Mouse (Mus musculus) embryonic facial prominence, embryonic 12.5 days (tissue): ENCODE measurements around the gene Lcn6. TPM values are rescaled to one million over a fixed set of nuclear protein-coding genes. Genes with fewer than 3 reads are reported as not detected.

ENCODE experiments used
- ATAC-seq: fragments of 200-750 bp; cut with Nextera tagmentation; 2 replicates; pipeline ENCODE4 v1.8.0; 2017; ENCODE audit not compliant: insufficient number of reproducible peaks, insufficient read depth, low FRiP score, low TSS enrichment
- H3K27ac ChIP-seq: fragments of 300-500 bp; sonication (generic); 2 replicates; pipeline ENCODE4 v1.5.1; 2016; ENCODE audit warnings: mild to moderate bottlenecking
- H3K27me3 ChIP-seq: fragments of 300-500 bp; sonication (generic); 2 replicates; pipeline ENCODE4 v1.6.1; 2016; ENCODE audit warnings: mild to moderate bottlenecking, moderate library complexity
- H3K36me3 ChIP-seq: fragments of 300-500 bp; sonication (generic); 2 replicates; pipeline ENCODE4 v1.6.1; 2016; ENCODE audit warnings: mild to moderate bottlenecking
- H3K4me1 ChIP-seq: fragments of 300-500 bp; sonication (generic); 2 replicates; pipeline ENCODE4 v1.6.1; 2016
- H3K4me2 ChIP-seq: fragments of 300-500 bp; sonication (generic); replicated peaks from 2 replicates; pipeline ENCODE4 v1.6.1; 2016; ENCODE audit warnings: mild to moderate bottlenecking, moderate library complexity
- H3K4me3 ChIP-seq: fragments of 300-500 bp; sonication (generic); 2 replicates; pipeline ENCODE4 v1.5.1; 2016; ENCODE audit warnings: mild to moderate bottlenecking
- H3K9ac ChIP-seq: fragments of 300-500 bp; sonication (generic); 2 replicates; pipeline ENCODE4 v1.6.1; 2016; ENCODE audit warnings: mild to moderate bottlenecking, moderate library complexity
- H3K9me3 ChIP-seq: fragments of 300-500 bp; sonication (generic); 2 replicates; pipeline ENCODE4 v1.6.1; 2016; ENCODE audit warnings: mild to moderate bottlenecking, moderate library complexity
- WGBS: fragments of 180-500 bp; shearing (Covaris S2); methylation state at CpG from one replicate; pipeline ENCODE4 v1.1.7; 2016; 5-methylcytosine and 5-hydroxymethylcytosine counted together
- polyA plus RNA-seq: library from polyadenylated mRNA; unstranded; fragments of >200 nt; fragmentation: Nextera tagmentation; extraction: Ambion mirVana; gene quantifications from 2 replicates; pipeline ENCODE4 v1.2.1, GENCODE M21; 2016

The Lcn6 gene
- not detected in 2 replicates for polyA plus RNA-seq

DNA sequence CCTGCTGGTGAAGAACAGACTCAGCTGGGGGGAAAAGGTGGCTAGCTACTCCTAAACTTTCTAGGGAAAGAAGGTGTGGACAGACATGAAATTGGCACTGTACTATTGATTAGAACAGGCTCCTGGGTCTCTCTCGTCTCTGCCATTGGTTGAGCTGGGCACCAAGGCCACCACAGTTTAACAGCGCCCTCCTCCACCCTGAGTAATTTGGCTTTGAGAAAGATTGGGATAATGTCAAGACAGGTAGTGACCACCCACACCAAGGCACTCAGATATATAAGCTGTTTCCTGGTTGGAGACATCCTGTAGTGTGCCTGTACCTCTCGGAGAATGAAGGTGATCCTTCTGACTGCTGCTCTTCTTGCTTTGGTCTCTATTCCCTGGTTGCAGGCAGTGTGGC lies at the start of gene Lcn6:
Gene Lcn6, plus strand, starts transcription at position 301 of the 400 bp plus-strand sequence.
- Histone ChIP-seq H3K27ac (no peak within 1 kb of the TSS), H3K9ac (no peak within 1 kb of the TSS), H3K27me3 (no peaks in the 10 kb centered on the region), H3K4me3 (no peak within 1 kb of the TSS), H3K36me3 (no peaks in the 10 kb centered on the region), H3K9me3 (no peaks in the 10 kb centered on the region), H3K4me1 (no peaks in the 10 kb centered on the region), H3K4me2 (no peak within 1 kb of the TSS)
- no peak for ATAC-seq
- WGBS, result 88% methylated on average over 3 of the region's 3 CpGs

DNA sequence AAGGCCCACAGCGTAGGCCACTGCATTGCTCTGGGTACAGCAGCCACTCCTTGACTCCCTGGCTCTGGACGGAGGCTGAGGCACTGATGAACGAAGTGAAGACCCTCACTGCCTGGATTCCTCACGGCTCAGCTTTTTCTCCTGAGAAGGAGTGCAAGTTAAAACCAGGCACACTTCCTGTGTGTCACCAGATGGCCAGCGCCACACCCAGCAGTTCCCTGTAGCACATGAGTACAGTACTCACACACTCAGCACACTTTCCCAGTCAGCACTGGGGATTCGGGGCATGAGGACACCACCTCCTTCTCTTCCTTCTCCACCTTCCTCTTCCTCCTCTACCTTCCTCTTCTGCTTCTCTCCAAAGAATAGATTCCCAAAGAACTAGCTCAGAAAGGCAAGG lies 48.8 kb upstream of the Lcn6 start, which contains the start of gene Fcna:
Gene Fcna, minus strand, starts transcription at position 220 of the 400 bp plus-strand sequence.
- no peaks in the 10 kb centered on the region for H3K27me3 ChIP-seq
- no peaks in the 10 kb centered on the region for H3K4me1 ChIP-seq
- no peak within 1 kb of the TSS for H3K4me3 ChIP-seq
- no peak within 1 kb of the TSS for H3K27ac ChIP-seq
- H3K4me2 ChIP-seq, result no peak within 1 kb of the TSS
- WGBS, result 70% methylated on average over 6 of the region's 6 CpGs
- no peak within 1 kb of the TSS for H3K9ac ChIP-seq
- no peaks in the 10 kb centered on the region for H3K9me3 ChIP-seq
- no peaks in the 10 kb centered on the region for H3K36me3 ChIP-seq
- ATAC-seq, result no peak

DNA sequence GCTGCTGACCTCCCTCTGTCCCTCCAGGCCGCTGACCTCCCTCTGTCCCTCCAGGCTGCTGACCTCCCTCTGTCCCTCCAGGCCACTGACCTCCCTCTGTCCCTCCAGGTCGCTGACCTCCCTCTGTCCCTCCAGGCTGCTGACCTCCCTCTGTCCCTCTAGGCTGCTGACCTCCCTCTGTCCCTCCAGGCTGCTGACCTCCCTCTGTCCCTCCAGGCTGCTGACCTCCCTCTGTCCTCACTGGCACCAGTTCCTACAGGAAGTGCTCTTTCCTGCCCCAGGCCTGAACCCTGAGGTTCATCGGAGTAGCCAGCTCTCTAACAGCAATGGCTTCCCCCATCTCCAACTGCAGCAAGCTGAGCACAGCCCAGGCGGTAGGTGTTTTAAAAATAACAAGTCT lies 47.8 kb upstream of the Lcn6 start:
- no peak overlapping the region for H3K4me3 ChIP-seq
- no peaks in the 10 kb centered on the region for H3K27me3 ChIP-seq
- H3K9ac ChIP-seq, result no peak overlapping the region
- no peak overlapping the region for H3K4me2 ChIP-seq
- 37% methylated on average over 4 of the region's 4 CpGs for WGBS
- no peaks in the 10 kb centered on the region for H3K4me1 ChIP-seq
- no peak overlapping the region for H3K27ac ChIP-seq
- no peaks in the 10 kb centered on the region for H3K36me3 ChIP-seq
- ATAC-seq, result no peak
- no peaks in the 10 kb centered on the region for H3K9me3 ChIP-seq

DNA sequence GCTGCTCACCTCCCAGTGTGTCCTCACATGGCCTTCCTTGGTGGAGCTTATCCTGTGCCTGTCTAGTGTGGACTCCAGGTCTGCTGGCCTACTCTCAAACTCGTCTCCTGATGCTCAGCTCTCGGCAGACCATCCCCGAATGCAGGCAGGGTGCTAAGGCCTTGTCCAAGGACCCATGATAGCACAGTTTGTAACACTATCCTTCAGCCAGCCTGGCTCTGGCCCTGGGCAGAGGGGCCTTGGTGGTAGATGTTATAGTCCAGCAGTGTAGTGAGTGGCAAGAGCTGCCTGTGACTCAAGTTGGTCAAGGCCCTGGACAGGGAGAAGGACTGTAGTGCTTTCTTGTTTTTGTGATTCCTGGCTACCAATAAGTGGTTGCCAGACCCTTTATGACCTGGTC lies 43.0 kb upstream of the Lcn6 start:
- Histone ChIP-seq H3K4me2 (no peak overlapping the region), H3K9me3 (no peaks in the 10 kb centered on the region), H3K9ac (no peak overlapping the region), H3K36me3 (no peaks in the 10 kb centered on the region), H3K4me1 (no peaks in the 10 kb centered on the region), H3K4me3 (no peak overlapping the region), H3K27me3 (no peaks in the 10 kb centered on the region), H3K27ac (no peak overlapping the region)
- WGBS, result 77% methylated on average over 3 of the region's 3 CpGs
- no peak for ATAC-seq

DNA sequence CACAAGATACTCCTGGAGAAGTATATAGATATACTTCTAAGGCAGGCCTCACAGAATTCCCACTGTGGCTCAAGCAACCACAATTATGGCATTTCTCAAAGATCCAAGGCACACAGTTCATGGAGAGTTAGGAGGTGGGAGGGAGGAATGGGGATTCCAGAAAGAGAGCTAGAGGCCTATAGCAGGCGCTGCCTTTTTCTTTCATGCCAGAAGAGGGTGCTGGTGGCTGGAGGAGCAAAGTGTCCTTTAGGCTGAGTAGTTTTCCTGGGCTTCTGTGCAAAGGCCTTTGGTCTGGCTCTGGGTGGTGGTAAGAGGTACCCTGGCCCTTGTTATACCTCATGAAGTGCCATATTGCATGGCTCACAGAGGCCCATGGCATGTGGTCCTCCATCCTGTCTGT lies 42.5 kb upstream of the Lcn6 start:
- H3K9me3 ChIP-seq, result no peaks in the 10 kb centered on the region
- no peaks in the 10 kb centered on the region for H3K27me3 ChIP-seq
- H3K4me3 ChIP-seq, result no peak overlapping the region
- 50% methylated on average over 1 of the region's 1 CpGs for WGBS
- no peaks in the 10 kb centered on the region for H3K4me1 ChIP-seq
- no peak overlapping the region for H3K4me2 ChIP-seq
- no peaks in the 10 kb centered on the region for H3K36me3 ChIP-seq
- H3K9ac ChIP-seq, result no peak overlapping the region
- no peak for ATAC-seq
- no peak overlapping the region for H3K27ac ChIP-seq

DNA sequence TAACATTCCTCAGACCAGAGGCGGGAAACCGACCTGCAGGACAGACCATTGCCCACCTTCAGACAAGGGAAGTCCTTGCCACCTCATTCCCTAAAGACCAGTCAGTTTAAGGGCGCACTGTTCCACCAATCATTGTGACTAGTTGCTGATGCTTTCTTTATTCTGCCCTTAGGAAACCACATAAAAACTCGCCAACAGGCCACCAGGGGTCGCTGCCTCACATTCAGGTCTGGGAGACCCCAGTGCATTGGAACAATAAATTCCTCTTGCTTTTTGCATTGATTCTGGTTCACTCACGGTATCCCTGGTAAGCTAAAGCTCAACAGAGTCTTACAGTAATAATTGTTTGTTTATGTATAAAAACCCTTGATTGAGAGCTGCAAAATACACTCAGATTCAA lies 36.7 kb upstream of the Lcn6 start:
- H3K4me1 ChIP-seq, result no peaks in the 10 kb centered on the region
- ATAC-seq, result no peak
- no peaks in the 10 kb centered on the region for H3K36me3 ChIP-seq
- no peak overlapping the region for H3K4me2 ChIP-seq
- H3K27me3 ChIP-seq, result no peaks in the 10 kb centered on the region
- H3K4me3 ChIP-seq, result no peak overlapping the region
- H3K9ac ChIP-seq, result no peak overlapping the region
- 16% methylated on average over 6 of the region's 6 CpGs for WGBS
- no peaks in the 10 kb centered on the region for H3K9me3 ChIP-seq
- no peak overlapping the region for H3K27ac ChIP-seq

DNA sequence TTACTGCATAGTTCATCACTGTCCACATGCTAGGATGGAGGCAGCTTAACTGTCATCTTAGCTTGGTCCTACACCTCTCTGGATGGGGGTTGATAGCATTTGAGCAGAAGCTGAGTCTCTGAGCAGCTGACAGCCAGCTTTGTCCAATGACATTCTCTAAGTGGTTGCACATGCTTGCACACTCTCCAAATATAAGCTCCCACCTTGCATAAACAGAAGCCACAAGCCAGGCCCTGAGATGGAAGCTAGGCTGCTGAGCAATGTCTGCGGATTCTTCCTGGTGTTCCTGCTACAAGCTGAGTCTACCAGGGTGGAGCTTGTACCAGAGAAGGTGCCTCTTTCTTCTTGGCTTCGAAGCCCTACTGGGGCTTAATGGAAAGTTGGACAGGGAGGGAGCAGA lies 23.7 kb upstream of the Lcn6 start, which contains the start of gene Lcn8:
Gene Lcn8, plus strand, starts transcription at position 219 of the 400 bp plus-strand sequence.
- Histone ChIP-seq H3K4me2 (no peak within 1 kb of the TSS), H3K27ac (no peak within 1 kb of the TSS), H3K9me3 (no peaks in the 10 kb centered on the region), H3K36me3 (no peaks in the 10 kb centered on the region), H3K4me3 (no peak within 1 kb of the TSS), H3K27me3 (no peaks in the 10 kb centered on the region), H3K9ac (no peak within 1 kb of the TSS), H3K4me1 (no peaks in the 10 kb centered on the region)
- WGBS, result 75% methylated on average over 2 of the region's 2 CpGs
- ATAC-seq, result no peak

DNA sequence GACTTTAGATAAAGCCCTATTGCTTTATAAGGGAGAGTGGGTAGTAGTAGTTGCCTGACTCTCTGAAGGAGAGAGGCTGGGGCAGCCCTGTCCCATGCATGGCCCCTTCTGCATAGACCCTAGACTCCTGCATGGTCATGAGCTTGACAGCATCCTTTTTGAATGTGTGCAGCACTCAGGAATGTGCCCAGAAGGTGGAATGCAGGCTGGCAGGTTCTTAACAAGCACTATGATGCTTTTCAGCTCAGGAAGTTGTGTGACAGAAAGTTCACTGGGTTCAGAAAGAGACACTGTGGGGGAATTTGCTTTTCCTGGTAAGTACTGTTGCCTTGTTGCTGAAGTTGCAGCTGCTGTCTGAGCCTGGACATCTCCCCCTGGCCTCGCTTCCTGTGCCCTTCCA lies 22.1 kb upstream of the Lcn6 start:
- no peak overlapping the region for H3K9ac ChIP-seq
- no peak overlapping the region for H3K27ac ChIP-seq
- 24% methylated on average over 1 of the region's 1 CpGs for WGBS
- H3K4me1 ChIP-seq, result no peaks in the 10 kb centered on the region
- no peaks in the 10 kb centered on the region for H3K9me3 ChIP-seq
- H3K36me3 ChIP-seq, result no peaks in the 10 kb centered on the region
- no peaks in the 10 kb centered on the region for H3K27me3 ChIP-seq
- H3K4me2 ChIP-seq, result no peak overlapping the region
- ATAC-seq, result no peak
- no peak overlapping the region for H3K4me3 ChIP-seq

DNA sequence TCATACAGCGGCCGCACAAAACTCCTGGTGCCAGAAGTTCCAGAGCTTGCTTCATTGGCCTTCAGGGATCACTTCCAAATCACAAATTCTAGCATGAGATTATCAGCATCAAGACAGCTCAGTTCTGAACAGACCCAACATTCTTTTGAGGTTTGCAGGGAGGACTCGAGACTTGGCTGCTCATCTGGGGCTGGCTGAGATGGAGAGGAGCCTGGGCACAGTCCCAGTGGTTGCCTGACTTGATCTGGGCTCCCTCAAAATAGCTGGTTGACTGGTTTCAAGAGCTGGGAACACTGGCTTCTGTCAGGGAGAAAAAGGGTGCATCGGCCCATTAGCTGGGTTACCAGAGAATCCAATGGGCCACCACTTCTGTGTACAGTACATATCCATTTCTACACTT lies 19.9 kb upstream of the Lcn6 start:
- Histone ChIP-seq H3K4me3 (no peak overlapping the region), H3K9me3 (no peaks in the 10 kb centered on the region), H3K27me3 (no peaks in the 10 kb centered on the region), H3K4me1 (no peaks in the 10 kb centered on the region), H3K9ac (no peak overlapping the region), H3K4me2 (no peak overlapping the region), H3K27ac (no peak overlapping the region), H3K36me3 (no peaks in the 10 kb centered on the region)
- ATAC-seq, result no peak
- WGBS, result 84% methylated on average over 4 of the region's 4 CpGs

DNA sequence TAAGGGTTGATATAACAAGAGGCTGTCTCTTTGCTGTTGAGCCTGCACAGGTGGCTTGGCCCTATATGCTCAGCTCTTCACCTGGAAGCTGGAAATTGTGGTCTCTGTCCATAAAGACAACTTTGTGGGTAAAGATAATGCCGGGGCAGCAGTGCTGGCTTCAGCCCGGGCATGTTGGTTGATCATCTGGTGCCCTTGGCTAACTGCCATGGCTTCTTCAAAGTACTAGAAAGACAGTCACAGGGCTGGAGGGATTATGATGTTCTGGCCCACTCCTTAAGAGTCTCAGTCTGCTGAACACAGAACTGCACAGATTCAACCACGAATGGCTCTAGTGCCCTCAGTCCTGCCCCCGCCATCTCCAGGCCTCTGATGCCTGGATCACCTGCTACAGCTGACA lies 19.3 kb upstream of the Lcn6 start:
- H3K27ac ChIP-seq, result no peak overlapping the region
- no peak overlapping the region for H3K4me2 ChIP-seq
- ATAC-seq, result no peak
- no peaks in the 10 kb centered on the region for H3K9me3 ChIP-seq
- H3K4me1 ChIP-seq, result no peaks in the 10 kb centered on the region
- H3K9ac ChIP-seq, result no peak overlapping the region
- 84% methylated on average over 4 of the region's 4 CpGs for WGBS
- H3K4me3 ChIP-seq, result no peak overlapping the region
- no peaks in the 10 kb centered on the region for H3K36me3 ChIP-seq
- H3K27me3 ChIP-seq, result no peaks in the 10 kb centered on the region

DNA sequence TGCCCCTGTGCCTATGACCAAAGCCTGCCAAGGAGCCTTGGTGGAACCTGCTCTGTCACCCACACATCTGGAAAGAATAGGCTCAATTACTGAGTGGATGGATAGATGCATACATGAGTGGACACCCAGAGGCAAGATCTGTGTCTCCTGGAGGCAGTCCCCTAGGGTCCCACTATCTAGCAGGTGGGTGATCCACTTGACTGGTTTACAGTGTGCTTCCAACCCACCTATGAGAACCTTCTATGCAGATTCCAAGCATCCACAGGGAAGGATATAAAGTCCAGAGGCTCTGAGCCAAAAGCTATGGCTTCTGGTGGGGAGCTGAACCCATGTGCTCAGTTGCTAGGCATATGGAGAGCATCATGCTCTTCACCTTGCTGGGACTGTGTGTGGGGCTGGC lies 18.9 kb upstream of the Lcn6 start, which contains the start of gene Lcn5:
Gene Lcn5, plus strand, starts transcription at position 301 of the 400 bp plus-strand sequence.
- no peak within 1 kb of the TSS for H3K27ac ChIP-seq
- H3K4me1 ChIP-seq, result no peaks in the 10 kb centered on the region
- no peak within 1 kb of the TSS for H3K4me2 ChIP-seq
- no peaks in the 10 kb centered on the region for H3K27me3 ChIP-seq
- no peak for ATAC-seq
- H3K9ac ChIP-seq, result no peak within 1 kb of the TSS
- no peaks in the 10 kb centered on the region for H3K9me3 ChIP-seq
- H3K4me3 ChIP-seq, result no peak within 1 kb of the TSS
- H3K36me3 ChIP-seq, result no peaks in the 10 kb centered on the region

DNA sequence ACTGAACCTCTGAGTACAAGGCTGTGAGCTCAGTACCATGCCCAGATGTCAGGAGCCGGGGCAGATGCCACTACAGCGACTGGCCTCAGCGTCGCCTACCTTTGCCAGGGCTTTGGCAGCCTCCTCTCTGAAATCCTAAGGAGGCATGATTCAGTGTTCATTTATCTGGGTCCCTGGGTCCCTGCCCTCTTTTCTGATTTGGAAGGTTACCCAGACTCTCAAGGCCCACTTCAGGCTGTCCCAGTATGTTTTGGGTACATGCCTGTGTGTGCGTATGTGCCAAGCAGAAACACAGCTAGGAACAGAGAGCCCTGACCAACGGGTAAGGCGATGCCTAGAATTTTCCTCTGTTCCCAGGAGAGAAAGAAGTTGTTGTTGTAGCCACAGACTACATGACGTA lies 16.3 kb upstream of the Lcn6 start:
- no peak overlapping the region for H3K27ac ChIP-seq
- no peak overlapping the region for H3K4me3 ChIP-seq
- no peak overlapping the region for H3K4me2 ChIP-seq
- no peaks in the 10 kb centered on the region for H3K9me3 ChIP-seq
- H3K27me3 ChIP-seq, result no peaks in the 10 kb centered on the region
- ATAC-seq, result no peak
- 79% methylated on average over 8 of the region's 8 CpGs for WGBS
- H3K4me1 ChIP-seq, result no peaks in the 10 kb centered on the region
- H3K36me3 ChIP-seq, result no peaks in the 10 kb centered on the region
- H3K9ac ChIP-seq, result no peak overlapping the region
